Mouse (Mus musculus) bone marrow macrophage, adult 2 months (primary cell): ENCODE measurements at regions not wholly inside any gene's neighbourhood (a gene's known extent, or its start where the extent isn't known, plus 50 kb on each side); places are given as distances from the start of the nearest gene placed in this dataset.

Experiments
- CTCF ChIP-seq: IDR thresholded peaks from 2 replicates; pipeline ENCODE4 v1.5.1; 2012; ENCODE audit warnings: low read depth, mild to moderate bottlenecking, low read length, moderate library complexity
- POLR2A ChIP-seq: IDR thresholded peaks from 2 replicates; pipeline ENCODE4 v1.6.1; 2012; ENCODE audit warnings: mild to moderate bottlenecking, low read depth, low read length, borderline replicate concordance

DNA sequence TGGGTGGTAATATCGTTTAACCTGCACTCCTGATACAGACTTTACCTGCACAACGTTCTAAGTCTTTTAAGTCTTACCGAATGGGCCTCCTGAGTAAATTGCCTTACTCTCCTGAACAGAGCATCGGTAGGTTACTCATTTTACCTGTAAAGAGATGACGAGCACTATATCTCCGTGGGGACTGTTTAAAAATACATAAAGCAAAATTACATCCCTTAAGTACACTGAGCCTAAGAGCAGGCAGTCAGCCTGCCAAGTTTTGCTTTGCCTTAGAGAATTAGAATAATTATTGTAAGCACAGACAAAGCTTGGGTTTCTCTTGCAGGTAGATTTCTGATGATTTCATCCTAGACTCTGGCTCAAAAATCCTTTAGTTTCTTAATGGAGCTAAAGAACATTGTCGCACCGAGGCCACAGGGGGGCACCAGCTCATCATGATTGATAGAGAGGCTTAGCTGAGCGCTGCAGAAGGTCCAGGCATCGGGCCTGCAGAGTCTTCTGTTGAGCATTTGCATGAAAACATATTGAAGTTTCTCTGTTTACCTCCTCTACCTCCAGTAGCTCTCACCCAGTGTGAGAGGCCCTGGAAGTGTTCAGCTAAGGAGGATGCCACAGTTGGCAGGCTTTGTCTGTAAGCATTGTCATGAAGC, 208.3 kb upstream of the Ccdc54 start:
- 0 out of 2 replicates have a peak, but pooled peaks have one; percentile 26 for TF ChIP-seq CTCF
- TF ChIP-seq POLR2A = no peak
